Mouse (Mus musculus): ENCODE measurements around the gene Pgap3.

GRCm38 (mm10) chr11:98340597-98340996, 59.7 kb downstream of the Pgap3 start:
- TF ChIP-seq POLR2A (IDR thresholded peaks at IDR 0.05; ENCODE audit: borderline replicate concordance, extremely low read depth, low read depth, low read length) = no peak
- no peak for TF ChIP-seq CTCF (IDR thresholded peaks at IDR 0.05; ENCODE audit: insufficient read depth, low read length)
